Mouse (Mus musculus) liver, adult 10 weeks (tissue): ENCODE results near the gene Mtx1. TPM values are rescaled to one million over a fixed set of nuclear protein-coding genes. Genes with fewer than 3 reads are reported as not detected.

ENCODE experiments used
- polyA plus RNA-seq: library from polyadenylated mRNA; stranded (reverse); fragments of 350-450 nt; fragmentation: Illumina TruSeq; extraction: RNeasy Lipid Tissue Mini Kit (QIAGEN cat#74804); gene quantifications from one replicate; pipeline ENCODE4 v1.2.3, GENCODE M21; 2014; ENCODE audit warnings: low read depth, low replicate concordance

The Mtx1 gene
- 32.9 TPM for polyA plus RNA-seq

DNA sequence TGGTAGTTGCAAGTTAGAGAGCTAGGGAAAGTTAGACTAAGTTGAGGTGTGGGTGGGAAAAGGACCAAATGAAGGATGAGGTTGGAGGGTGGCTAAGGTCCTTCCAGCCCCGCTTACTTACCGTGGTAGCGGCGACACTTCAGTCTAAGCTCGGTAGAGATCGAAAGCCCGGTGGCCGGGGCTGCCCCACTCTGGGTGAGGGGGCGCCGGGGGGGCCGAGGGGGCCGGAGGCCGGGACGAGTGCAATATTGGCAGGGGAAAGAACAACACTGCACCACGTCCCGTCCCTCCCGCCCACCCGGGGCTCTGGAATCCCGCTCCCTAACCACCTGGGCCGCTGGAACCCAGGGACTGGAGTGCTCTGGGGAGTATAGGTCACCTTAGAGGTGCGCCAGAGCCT is at the start of gene Mtx1:
Gene Mtx1, minus strand, starts transcription at position 189 of the 400 bp plus-strand sequence.

DNA sequence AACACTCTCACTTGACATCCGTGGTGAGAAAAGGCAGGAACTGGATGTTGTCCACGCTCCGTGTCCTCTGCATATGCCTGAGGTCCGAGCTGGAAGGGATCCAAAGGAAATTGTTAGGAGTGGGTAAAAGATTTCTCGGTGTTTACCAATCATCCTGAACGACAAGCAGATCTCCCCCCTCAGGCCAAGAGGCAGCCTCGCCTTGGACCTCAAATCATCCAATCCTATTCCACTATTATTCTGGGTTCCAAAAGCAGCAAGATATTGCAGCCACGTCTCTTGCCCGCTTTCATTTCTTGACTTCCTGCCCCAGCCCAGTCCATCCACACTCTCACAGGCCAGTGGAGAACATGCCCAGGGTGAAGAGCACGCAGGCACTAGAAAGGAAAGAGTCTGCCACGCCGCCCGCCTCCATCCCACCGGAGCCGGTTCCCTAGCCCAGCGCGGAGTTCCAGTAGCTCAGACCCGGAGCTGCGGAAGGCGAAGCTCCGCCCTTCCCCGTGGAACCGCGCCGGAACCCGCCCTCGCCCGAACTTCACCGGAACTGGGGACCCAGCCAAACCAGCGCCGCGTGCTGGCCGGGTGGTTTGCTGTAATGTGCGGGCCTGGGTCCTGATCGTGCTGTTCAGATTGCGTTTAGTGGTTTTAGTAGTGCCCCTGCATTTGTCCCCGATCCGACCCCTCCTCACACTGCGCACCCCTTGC is 43.3 kb upstream of the Mtx1 start, which contains the start of gene Slc50a1:
Gene Slc50a1, minus strand, starts transcription at position 520 of the 705 bp plus-strand sequence.

GRCm38 (mm10) chr3:89259076-89259475 is 32.2 kb upstream of the Mtx1 start, which contains the start of gene Dpm3:
Gene Dpm3 (plus strand): TSS chr3:89259358.

GRCm38 (mm10) chr3:89246261-89247100 is 19.6 kb upstream of the Mtx1 start, which contains the start of gene Trim46:
Gene Trim46 (minus strand): TSS chr3:89246309.

DNA sequence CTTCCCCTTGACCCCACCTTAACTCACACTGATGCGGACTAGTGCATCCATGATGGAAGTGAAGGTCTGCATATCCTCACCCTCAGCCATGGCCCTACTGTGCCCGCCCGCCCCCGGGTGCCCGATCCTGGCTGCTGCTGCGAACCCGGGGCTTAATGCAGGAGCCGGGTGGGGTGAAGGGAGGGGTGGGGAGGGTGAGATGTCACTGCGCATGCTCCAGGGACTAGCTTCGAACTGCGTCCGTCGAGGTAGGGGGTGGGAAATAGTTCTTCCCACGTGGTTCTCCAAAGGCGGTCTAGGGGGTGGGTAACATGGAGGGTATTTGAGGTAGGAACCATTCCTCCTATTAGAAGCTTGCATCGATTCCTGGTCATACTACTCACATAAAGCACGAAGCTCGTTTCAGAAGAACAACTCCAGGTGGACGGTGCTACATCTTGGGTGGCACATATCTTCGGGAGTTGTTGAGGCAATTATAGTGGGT is 18.8 kb upstream of the Mtx1 start, which contains the start of gene Krtcap2:
Gene Krtcap2, plus strand, starts transcription at position 279 of the 484 bp plus-strand sequence.

GRCm38 (mm10) chr3:89228836-89229235 is 1.9 kb upstream of the Mtx1 start, which contains the start of gene Muc1:
Gene Muc1 (plus strand): TSS chr3:89229057.

GRCm38 (mm10) chr3:89214681-89215411 is 12.0 kb downstream of the Mtx1 start, which contains the start of gene Thbs3:
Gene Thbs3 (plus strand): TSS chr3:89215180.

DNA sequence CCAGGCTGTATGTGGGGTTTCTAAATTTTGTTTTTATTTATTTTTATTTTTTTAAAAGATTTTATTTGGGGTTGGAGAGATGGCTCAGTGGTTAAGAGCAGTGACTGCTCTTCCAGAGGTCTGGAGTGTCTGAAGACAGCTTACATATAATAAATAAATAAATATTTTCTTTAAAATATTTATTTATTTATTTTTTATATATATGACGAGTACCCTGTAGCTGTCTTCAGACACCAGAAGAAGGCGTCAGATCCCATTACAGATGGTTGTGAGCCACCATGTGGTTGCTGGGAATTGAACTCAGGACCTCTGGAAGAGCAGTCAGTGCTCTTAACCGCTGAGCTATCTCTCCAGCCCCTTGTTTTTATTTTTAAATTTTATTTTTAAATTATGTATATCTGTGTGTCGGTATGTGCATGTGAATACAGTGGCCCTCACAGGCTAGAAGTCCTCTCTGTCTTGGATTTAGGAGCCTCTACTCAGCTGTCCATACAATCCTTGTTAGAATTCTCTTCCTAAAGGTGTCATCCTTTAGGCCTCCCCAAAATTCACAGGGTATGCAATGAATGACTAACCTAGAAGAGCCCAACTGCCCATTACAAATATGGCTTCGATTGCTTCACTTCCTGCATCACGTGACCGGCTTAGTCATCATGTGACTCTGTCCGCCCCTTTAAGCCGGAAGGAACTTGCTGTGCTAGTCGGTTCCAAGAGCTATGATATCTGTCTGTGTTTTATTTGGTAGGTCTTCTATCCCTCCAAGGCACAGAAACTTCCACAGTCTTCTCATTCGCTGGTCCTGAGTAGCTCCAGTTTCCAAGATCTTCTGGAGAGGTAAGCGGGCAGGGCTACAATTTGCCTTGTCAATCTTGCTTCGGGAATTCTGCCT is 24.4 kb downstream of the Mtx1 start, which contains the start of gene Gba:
Gene Gba, plus strand, starts transcription at position 676 of the 889 bp plus-strand sequence.

GRCm38 (mm10) chr3:89183058-89183958 is 43.6 kb downstream of the Mtx1 start, which contains the start of gene Fam189b:
Gene Fam189b (plus strand): TSS chr3:89183143.

GRCm38 (mm10) chr3:89177242-89178106 is 49.4 kb downstream of the Mtx1 start, which contains the start of gene Scamp3:
Gene Scamp3 (plus strand): TSS chr3:89177473.

DNA sequence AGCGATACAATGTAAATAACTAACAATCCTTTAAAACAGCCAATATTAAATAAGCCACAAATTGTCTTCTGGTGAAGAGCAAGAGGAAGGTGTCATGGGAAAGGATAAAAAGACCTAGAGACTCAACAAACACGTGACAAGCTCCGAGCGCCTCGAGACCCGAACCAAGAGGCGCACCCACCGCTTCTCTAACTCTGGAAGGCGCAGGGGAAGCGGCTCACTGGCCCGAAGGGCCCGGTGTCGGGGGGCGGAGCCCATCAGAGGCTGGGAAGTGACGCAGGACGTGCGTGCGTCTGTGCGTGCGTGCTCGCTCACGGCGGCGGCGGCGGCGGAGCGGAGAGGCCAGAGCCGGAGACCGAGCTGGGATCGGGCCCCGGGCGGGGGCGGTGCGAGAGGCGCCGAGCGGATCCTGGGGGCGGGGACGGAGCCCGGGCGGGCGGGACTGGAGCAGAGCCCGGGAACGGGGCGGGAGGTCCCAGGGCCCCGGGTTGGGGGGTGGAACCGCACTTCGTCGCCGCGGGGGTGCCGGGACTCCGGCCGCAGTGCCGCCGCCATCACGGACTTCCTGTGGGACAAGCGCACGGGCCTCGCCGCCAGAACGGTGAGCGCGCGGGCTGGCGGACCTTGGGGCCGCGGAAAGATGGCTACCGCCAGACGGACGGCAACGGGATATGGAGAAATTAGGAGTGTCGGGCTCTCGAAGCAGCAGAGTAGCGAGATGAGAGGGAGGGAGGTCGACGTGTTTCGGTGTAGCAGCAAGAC is 62.2 kb downstream of the Mtx1 start, which contains the start of gene Clk2:
Gene Clk2, plus strand, starts transcription at position 290 of the 762 bp plus-strand sequence.

DNA sequence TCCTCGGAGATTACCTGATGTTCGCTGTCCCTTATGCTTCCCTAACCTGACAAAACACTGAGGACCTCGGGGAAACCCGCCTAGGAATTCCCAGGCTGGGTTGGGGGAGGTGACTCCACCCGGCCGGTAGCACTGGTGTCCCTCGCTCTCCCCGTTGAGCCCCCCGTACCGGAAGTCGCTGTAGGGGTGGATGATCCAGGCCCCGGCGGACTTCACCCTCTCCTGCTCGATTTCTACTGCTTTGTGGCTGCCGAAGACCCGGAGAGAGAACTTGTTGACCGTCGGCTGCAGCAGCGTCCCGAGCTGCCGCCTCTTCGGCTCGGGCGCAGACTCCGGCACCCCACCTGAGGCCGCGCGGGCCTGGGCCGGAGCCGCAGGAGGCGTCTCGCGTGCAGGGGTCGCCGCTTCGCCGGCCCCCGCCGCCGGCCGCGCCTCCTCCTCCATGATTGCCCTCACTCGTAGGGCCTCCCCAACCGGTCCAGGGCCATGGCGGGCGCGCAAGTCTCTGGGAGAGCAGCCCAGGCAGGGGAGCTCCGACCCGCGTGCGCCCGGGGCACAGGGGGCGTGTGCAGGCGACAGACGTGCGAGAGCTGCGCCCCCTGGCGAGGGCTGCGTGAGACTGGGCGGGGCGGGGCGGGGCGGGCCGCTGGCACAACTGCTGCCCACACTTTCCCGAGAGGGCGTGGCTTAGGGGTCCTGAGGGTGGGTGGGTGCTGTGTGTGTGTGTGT is 67.1 kb downstream of the Mtx1 start, which contains the start of gene Hcn3:
Gene Hcn3, minus strand, starts transcription at position 581 of the 729 bp plus-strand sequence.

Other genes with a start within 250 kb of the Mtx1 start
- 1.8 TPM for gene Rusc1, start 133.8 kb downstream of the Mtx1 start, polyA plus RNA-seq
- not detected for gene Gm43738, start 126.0 kb downstream of the Mtx1 start, polyA plus RNA-seq
- gene Fdps, start 125.1 kb downstream of the Mtx1 start, polyA plus RNA-seq, result 96.2 TPM
- 35.7 TPM for gene Pklr, start 90.9 kb downstream of the Mtx1 start, polyA plus RNA-seq
- not detected for gene Hcn3, start 66.9 kb downstream of the Mtx1 start, polyA plus RNA-seq
- gene Clk2, start 62.3 kb downstream of the Mtx1 start, polyA plus RNA-seq, result 8.1 TPM
- 9.4 TPM for gene Scamp3, start 49.6 kb downstream of the Mtx1 start, polyA plus RNA-seq
- gene Fam189b, start 43.9 kb downstream of the Mtx1 start, polyA plus RNA-seq, result not detected
- gene Gba, start 24.2 kb downstream of the Mtx1 start, polyA plus RNA-seq, result 10.3 TPM
- not detected for gene Thbs3, start 11.9 kb downstream of the Mtx1 start, polyA plus RNA-seq
- gene Muc1, start 2.0 kb upstream of the Mtx1 start, polyA plus RNA-seq, result 0.87 TPM
- gene Krtcap2, start 18.9 kb upstream of the Mtx1 start, polyA plus RNA-seq, result 38.0 TPM
- gene Trim46, start 19.2 kb upstream of the Mtx1 start, polyA plus RNA-seq, result not detected
- not detected for gene Dpm3, start 32.3 kb upstream of the Mtx1 start, polyA plus RNA-seq
- gene Slc50a1, start 43.5 kb upstream of the Mtx1 start, polyA plus RNA-seq, result 5.9 TPM
- 11.2 TPM for gene Efna1, start 54.1 kb upstream of the Mtx1 start, polyA plus RNA-seq
- not detected for gene Efna3, start 95.9 kb upstream of the Mtx1 start, polyA plus RNA-seq
- not detected for gene Efna4, start 110.9 kb upstream of the Mtx1 start, polyA plus RNA-seq
- 0.74 TPM for gene Adam15, start 122.9 kb upstream of the Mtx1 start, polyA plus RNA-seq
- not detected for gene Dcst2, start 134.9 kb upstream of the Mtx1 start, polyA plus RNA-seq
- gene Dcst1, start 138.2 kb upstream of the Mtx1 start, polyA plus RNA-seq, result not detected
- gene Zbtb7b, start 167.7 kb upstream of the Mtx1 start, polyA plus RNA-seq, result 6.9 TPM
- 1.6 TPM for gene Lenep, start 175.7 kb upstream of the Mtx1 start, polyA plus RNA-seq
- 3.2 TPM for gene Flad1, start 184.8 kb upstream of the Mtx1 start, polyA plus RNA-seq
- gene Cks1b, start 191.3 kb upstream of the Mtx1 start, polyA plus RNA-seq, result 3.3 TPM
- gene Shc1, start 191.4 kb upstream of the Mtx1 start, polyA plus RNA-seq, result 21.4 TPM
- 6.0 TPM for gene Pygo2, start 203.1 kb upstream of the Mtx1 start, polyA plus RNA-seq
- gene Pbxip1, start 209.6 kb upstream of the Mtx1 start, polyA plus RNA-seq, result 2.6 TPM
- gene Pmvk, start 227.5 kb upstream of the Mtx1 start, polyA plus RNA-seq, result 8.8 TPM